Mouse (Mus musculus) embryonic facial prominence, embryonic 15.5 days (tissue): ENCODE data around the gene Sirt3. TPM values are rescaled to one million over a fixed set of nuclear protein-coding genes. Genes with fewer than 3 reads are reported as not detected.
A peak's percentile ranks its signal among the peaks of the same experiment; 100 is the strongest.

Source experiments
- ATAC-seq: fragments of 200-750 bp; cut with Nextera tagmentation; 2 replicates; pipeline ENCODE4 v1.8.0; 2017; ENCODE audit warnings: low read depth, moderate TSS enrichment; ENCODE audit not compliant: insufficient number of reproducible peaks, low FRiP score, low TSS enrichment
- H3K27ac ChIP-seq: fragments of 300-500 bp; sonication (generic); replicated peaks from 2 replicates; pipeline ENCODE4 v1.5.1; 2015; ENCODE audit warnings: mild to moderate bottlenecking, inconsistent platforms
- H3K27me3 ChIP-seq: fragments of 300-500 bp; sonication (generic); 2 replicates; pipeline ENCODE4 v1.6.1; 2015; ENCODE audit warnings: inconsistent platforms
- H3K36me3 ChIP-seq: fragments of 300-500 bp; sonication (generic); 2 replicates; pipeline ENCODE4 v1.6.1; 2015; ENCODE audit warnings: mild to moderate bottlenecking, inconsistent platforms
- H3K4me1 ChIP-seq: fragments of 300-500 bp; sonication (generic); 2 replicates; pipeline ENCODE4 v1.6.1; 2015; ENCODE audit warnings: inconsistent platforms
- H3K4me2 ChIP-seq: fragments of 300-500 bp; sonication (generic); replicated peaks from 2 replicates; pipeline ENCODE4 v1.6.1; 2015; ENCODE audit warnings: mild to moderate bottlenecking, inconsistent platforms
- H3K4me3 ChIP-seq: fragments of 300-500 bp; sonication (generic); replicated peaks from 2 replicates; pipeline ENCODE4 v1.5.1; 2015; ENCODE audit warnings: mild to moderate bottlenecking, inconsistent platforms
- H3K9ac ChIP-seq: fragments of 300-500 bp; sonication (generic); 2 replicates; pipeline ENCODE4 v1.6.1; 2015; ENCODE audit warnings: inconsistent platforms
- H3K9me3 ChIP-seq: fragments of 300-500 bp; sonication (generic); replicated peaks from 2 replicates; pipeline ENCODE4 v1.6.1; 2016; ENCODE audit warnings: inconsistent platforms
- WGBS: fragments of 180-500 bp; shearing (Covaris S2); methylation state at CpG from one replicate; pipeline ENCODE4 v1.1.7; 2015; 5-methylcytosine and 5-hydroxymethylcytosine counted together
- polyA plus RNA-seq: library from polyadenylated mRNA; unstranded; fragments of >200 nt; fragmentation: Nextera tagmentation; extraction: Ambion mirVana; gene quantifications from 2 replicates; pipeline ENCODE4 v1.2.1, GENCODE M21; 2015

Sirt3 gene
- polyA plus RNA-seq, 1 experiment from 2014 or later = 27.4 TPM

GRCm38 (mm10) chr7:140847755-140848580, 34.1 kb downstream of the Sirt3 start, which contains the start of gene Odf3:
Gene Odf3, plus strand, starts transcription at chr7:140847805.
- ATAC-seq = no peak
- H3K4me2 ChIP-seq = no peak within 1 kb of the TSS
- WGBS = 59% methylated on average over 11 of the region's 11 CpGs
- no peak within 1 kb of the TSS for H3K9ac ChIP-seq
- peaks cover 17% of the 10 kb centered on the region for H3K36me3 ChIP-seq
- peaks cover 5% of the 10 kb centered on the region; the same call in 1 of the 2 replicates for H3K4me1 ChIP-seq
- no peaks in the 10 kb centered on the region for H3K9me3 ChIP-seq
- peaks cover 12% of the 10 kb centered on the region for H3K27me3 ChIP-seq
- no peak within 1 kb of the TSS for H3K27ac ChIP-seq
- no peak within 1 kb of the TSS for H3K4me3 ChIP-seq

GRCm38 (mm10) chr7:140846676-140847075, 35.4 kb downstream of the Sirt3 start:
- ATAC-seq = no peak

GRCm38 (mm10) chr7:140845683-140846082, 36.4 kb downstream of the Sirt3 start:
- Histone ChIP-seq H3K4me2 (no peak overlapping the region), H3K36me3 (no peaks in the 10 kb centered on the region), H3K4me3 (no peak overlapping the region), H3K9me3 (no peaks in the 10 kb centered on the region), H3K27ac (no peak overlapping the region), H3K9ac (no peak overlapping the region), H3K4me1 (peaks cover 14% of the 10 kb centered on the region; the same call in 1 of the 2 replicates), H3K27me3 (peaks cover 24% of the 10 kb centered on the region)
- 39% methylated on average over 4 of the region's 4 CpGs for WGBS
- ATAC-seq = no peak

More at GRCm38 (mm10) chr7:140846676-140847075, 35.4 kb downstream of the Sirt3 start:
- Histone ChIP-seq H3K9me3 (no peaks in the 10 kb centered on the region), H3K27ac (no peak overlapping the region), H3K9ac (no peak overlapping the region), H3K4me2 (no peak overlapping the region), H3K27me3 (peaks cover 19% of the 10 kb centered on the region), H3K36me3 (peaks cover 4% of the 10 kb centered on the region), H3K4me3 (no peak overlapping the region), H3K4me1 (peaks cover 5% of the 10 kb centered on the region; the same call in 1 of the 2 replicates)
- 83% methylated on average over 10 of the region's 10 CpGs for WGBS

- H3K9me3 ChIP-seq = no peaks in the 10 kb centered on the region
- H3K4me2 ChIP-seq = no peak within 1 kb of the TSS
- peaks cover 14% of the 10 kb centered on the region; the same call in 1 of the 2 replicates for H3K4me1 ChIP-seq
- no peak within 1 kb of the TSS for H3K9ac ChIP-seq
- 24% methylated on average over 13 of the region's 14 CpGs for WGBS
- no peak within 1 kb of the TSS for H3K27ac ChIP-seq
- peak; percentile 58; the same call in 1 of the 2 replicates for ATAC-seq
- no peak within 1 kb of the TSS for H3K4me3 ChIP-seq
- H3K27me3 ChIP-seq = peaks cover 26% of the 10 kb centered on the region
- no peaks in the 10 kb centered on the region for H3K36me3 ChIP-seq
Observed at GRCm38 (mm10) chr7:140844905-140845665, 37.0 kb downstream of the Sirt3 start, which contains the start of gene Scgb1c1. Gene Scgb1c1, plus strand, starts transcription at chr7:140845547.

- Histone ChIP-seq H3K4me1 (peaks cover 14% of the 10 kb centered on the region; the same call in 1 of the 2 replicates), H3K27ac (no peak overlapping the region), H3K36me3 (no peaks in the 10 kb centered on the region), H3K4me3 (no peak overlapping the region), H3K4me2 (no peak overlapping the region), H3K9ac (no peak overlapping the region), H3K27me3 (peaks cover 26% of the 10 kb centered on the region), H3K9me3 (no peaks in the 10 kb centered on the region)
- WGBS = 70% methylated on average over 7 of the region's 7 CpGs
- ATAC-seq = no peak
Observed at GRCm38 (mm10) chr7:140843806-140844205, 38.3 kb downstream of the Sirt3 start.

- Histone ChIP-seq H3K27me3 (peaks cover 26% of the 10 kb centered on the region), H3K4me3 (no peak overlapping the region), H3K9ac (no peak overlapping the region), H3K36me3 (no peaks in the 10 kb centered on the region), H3K4me1 (0 out of 2 replicates have a peak, but pooled peaks cover 9% of the 10 kb centered on the region), H3K9me3 (no peaks in the 10 kb centered on the region), H3K4me2 (no peak overlapping the region), H3K27ac (no peak overlapping the region)
- WGBS = 34% methylated on average over 19 of the region's 19 CpGs
- no peak for ATAC-seq
Observed at GRCm38 (mm10) chr7:140840750-140841735, 41.1 kb downstream of the Sirt3 start.

GRCm38 (mm10) chr7:140839556-140839955, 42.6 kb downstream of the Sirt3 start:
- no peak for ATAC-seq
- Histone ChIP-seq H3K27ac (no peak overlapping the region), H3K4me2 (no peak overlapping the region), H3K4me3 (no peak overlapping the region), H3K27me3 (peaks cover 26% of the 10 kb centered on the region), H3K9ac (no peak overlapping the region), H3K4me1 (0 out of 2 replicates have a peak, but pooled peaks cover 9% of the 10 kb centered on the region), H3K9me3 (no peaks in the 10 kb centered on the region), H3K36me3 (no peaks in the 10 kb centered on the region)
- WGBS = 58% methylated on average over 5 of the region's 5 CpGs

GRCm38 (mm10) chr7:140836243-140837115, 45.6 kb downstream of the Sirt3 start:
- Histone ChIP-seq H3K36me3 (no peaks in the 10 kb centered on the region), H3K9ac (no peak overlapping the region), H3K27me3 (peaks cover 7% of the 10 kb centered on the region; the same call in 1 of the 2 replicates), H3K4me3 (no peak overlapping the region), H3K4me2 (no peak overlapping the region), H3K27ac (no peak overlapping the region), H3K9me3 (no peaks in the 10 kb centered on the region), H3K4me1 (0 out of 2 replicates have a peak, but pooled peaks cover 6% of the 10 kb centered on the region)
- WGBS = 83% methylated on average over 9 of the region's 9 CpGs
- no peak for ATAC-seq

- Histone ChIP-seq H3K27me3 (peaks cover 3% of the 10 kb centered on the region; the same call in 1 of the 2 replicates), H3K9me3 (no peaks in the 10 kb centered on the region), H3K27ac (no peak overlapping the region), H3K4me1 (no peaks in the 10 kb centered on the region), H3K36me3 (no peaks in the 10 kb centered on the region), H3K9ac (no peak overlapping the region), H3K4me2 (peak overlapping the region; percentile 24; the same call in 1 of the 2 replicates), H3K4me3 (peak overlapping the region; percentile 16; the same call in 1 of the 2 replicates)
- no peak for ATAC-seq
- WGBS = 73% methylated on average over 2 of the region's 2 CpGs
Observed at GRCm38 (mm10) chr7:140835758-140836087, 46.4 kb downstream of the Sirt3 start.
